Mouse (Mus musculus) naive thymus-derived CD4-positive, alpha-beta T cell, adult 2 months (primary cell): ENCODE results near the gene Efcab3.

Source experiments
- DNase-seq: peaks from one replicate; pipeline ENCODE4 v3.0.0-alpha.2; 2011; ENCODE audit warnings: low read depth

The Efcab3 gene

GRCm38 (mm10) chr11:105146593-105146992 lies 83.2 kb downstream of the Efcab3 start, which contains the start of gene Gm10842:
TSS of gene Gm10842 (plus strand) at chr11:105146893.
- DNase-seq: no peak

- DNase-seq: no peak
Observed at GRCm38 (mm10) chr11:105149353-105149752, 86.0 kb downstream of the Efcab3 start.

GRCm38 (mm10) chr11:105149766-105150165 lies 86.4 kb downstream of the Efcab3 start:
- DNase-seq: peak; percentile 44

GRCm38 (mm10) chr11:105150691-105151090 lies 87.3 kb downstream of the Efcab3 start:
- peak; percentile 18 for DNase-seq

GRCm38 (mm10) chr11:105151226-105152016 lies 88.0 kb downstream of the Efcab3 start:
- DNase-seq: peak; percentile 48

- DNase-seq: no peak
Observed at GRCm38 (mm10) chr11:105152017-105152300, 88.6 kb downstream of the Efcab3 start.

GRCm38 (mm10) chr11:105152357-105152899 lies 89.0 kb downstream of the Efcab3 start:
- no peak for DNase-seq

- DNase-seq: no peak
Observed at GRCm38 (mm10) chr11:105153068-105153833, 89.9 kb downstream of the Efcab3 start.

GRCm38 (mm10) chr11:105155915-105156314 lies 92.5 kb downstream of the Efcab3 start:
- DNase-seq: no peak

- DNase-seq: no peak
Observed at GRCm38 (mm10) chr11:105156748-105157267, 93.4 kb downstream of the Efcab3 start.

GRCm38 (mm10) chr11:105158047-105158446 lies 94.7 kb downstream of the Efcab3 start:
- no peak for DNase-seq

GRCm38 (mm10) chr11:105159673-105160360 lies 96.4 kb downstream of the Efcab3 start:
- DNase-seq: no peak

- no peak for DNase-seq
Observed at GRCm38 (mm10) chr11:105161411-105161810, 98.0 kb downstream of the Efcab3 start.

GRCm38 (mm10) chr11:105164516-105165510 lies 101.4 kb downstream of the Efcab3 start:
- DNase-seq: no peak

GRCm38 (mm10) chr11:105166780-105167179 lies 103.4 kb downstream of the Efcab3 start:
- no peak for DNase-seq
